ENCODE assay signal across 16 mouse cellular contexts in genomic region chr12:79946777-79947176, GRCm38 (mm10).
DNase-seq lines count a peak whose midpoint lies in the region; ATAC-seq and TF ChIP-seq lines count a peak whose summit lies in the region.
"Had no signal": no experiment of that assay in that cellular context is flagged by ENCODE, and none has a peak within 500 bp of the region (broad histone marks: within the 10 kb centered on the region; RNA-seq: fewer than 3 reads in every experiment).

No protein-coding gene starts in this region.

- H3K9ac ChIP-seq in stomach, postnatal 0 days (ENCODE audit: low read length): no peak overlapping the region
- H3K9ac ChIP-seq: hindbrain, embryonic 15.5 days had no signal

- TF ChIP-seq EP300 in stomach, postnatal 0 days (optimal IDR thresholded peaks at IDR 0.05): no peak

- H3K27ac ChIP-seq in kidney, adult 2 months (ENCODE audit: insufficient read depth, low read depth, low read length): no peak overlapping the region
- no peak overlapping the region for H3K27ac ChIP-seq in testis, adult 2 months (ENCODE audit: control insufficient read depth, insufficient read depth, low read depth, low read length)
- no peak overlapping the region for H3K27ac ChIP-seq in bone marrow macrophage, adult 2 months (ENCODE audit: insufficient read depth, low read depth, low read length)
- H3K27ac ChIP-seq in stomach, postnatal 0 days (replicated peaks): no peak overlapping the region; the same call in 1 of the 2 replicates
- H3K27ac ChIP-seq: hindbrain, embryonic 15.5 days had no signal

- H3K9me3 ChIP-seq in stomach, postnatal 0 days (ENCODE audit: control insufficient read depth, low read length): no peaks in the 10 kb centered on the region
- H3K9me3 ChIP-seq: hindbrain, embryonic 15.5 days had no signal

- TF ChIP-seq POLR2A in kidney, adult 2 months (IDR thresholded peaks at IDR 0.05; ENCODE audit: low read depth, low read length): no peak
- TF ChIP-seq POLR2A in testis, adult 2 months (IDR thresholded peaks at IDR 0.05; ENCODE audit: control insufficient read depth, low read depth, low read length): no peak
- TF ChIP-seq POLR2A in bone marrow macrophage, adult 2 months (IDR thresholded peaks at IDR 0.05; ENCODE audit: borderline replicate concordance, low read depth, low read length): no peak

- H3K4me1 ChIP-seq in kidney, adult 2 months (ENCODE audit: control insufficient read depth, insufficient read depth, low read length): peaks cover 8% of the 10 kb centered on the region
- H3K4me1 ChIP-seq in testis, adult 2 months (ENCODE audit: control insufficient read depth, insufficient read depth, low read length): peaks cover 16% of the 10 kb centered on the region
- H3K4me1 ChIP-seq in bone marrow macrophage, adult 2 months (ENCODE audit: control insufficient read depth, insufficient read depth, low read length): no peaks in the 10 kb centered on the region
- peaks cover 11% of the 10 kb centered on the region for H3K4me1 ChIP-seq in stomach, postnatal 0 days (replicated peaks; ENCODE audit: control insufficient read depth, insufficient read depth)
- H3K4me1 ChIP-seq: hindbrain, embryonic 15.5 days had no signal

- H3K4me3 ChIP-seq in kidney, adult 2 months (ENCODE audit: insufficient read depth, low read depth, low read length): no peak overlapping the region
- H3K4me3 ChIP-seq in testis, adult 2 months (ENCODE audit: control insufficient read depth, low read depth, low read length): no peak overlapping the region
- no peak overlapping the region for H3K4me3 ChIP-seq in bone marrow macrophage, adult 2 months (ENCODE audit: insufficient read depth, low read length)
- H3K4me3 ChIP-seq in stomach, postnatal 0 days (ENCODE audit: low read depth, low read length): no peak overlapping the region
- H3K4me3 ChIP-seq: hindbrain, embryonic 15.5 days had no signal

- TF ChIP-seq CTCF in kidney, adult 2 months (conservative IDR thresholded peaks at IDR 0.05; ENCODE audit: insufficient read depth, insufficient read length, low read depth, low read length): peak; percentile 15; the same call in 1 of the 2 replicates
- TF ChIP-seq CTCF in testis, adult 2 months (IDR thresholded peaks at IDR 0.05; ENCODE audit: control insufficient read depth, insufficient read depth, insufficient replicate concordance, low read depth, low read length): peak; percentile 65; the same call in 1 of the 2 replicates
- 0 out of 2 replicates have a peak, but pooled peaks have one; percentile 22 for TF ChIP-seq CTCF in bone marrow macrophage, adult 2 months (IDR thresholded peaks at IDR 0.05; ENCODE audit: low read depth, low read length)
- peak; percentile 54 for TF ChIP-seq CTCF in stomach, postnatal 0 days (IDR thresholded peaks at IDR 0.05; ENCODE audit: low read depth)

- no peaks in the 10 kb centered on the region for H3K27me3 ChIP-seq in kidney, adult 2 months (replicated peaks; ENCODE audit: control insufficient read depth, insufficient read depth, low read length)
- H3K27me3 ChIP-seq in testis, adult 2 months (ENCODE audit: control insufficient read depth, insufficient read depth, low read length): no peaks in the 10 kb centered on the region
- H3K27me3 ChIP-seq in stomach, postnatal 0 days (ENCODE audit: control insufficient read depth, insufficient read depth, low read length): no peaks in the 10 kb centered on the region
- H3K27me3 ChIP-seq: hindbrain, embryonic 15.5 days; Patski had no signal

- WGBS in kidney, adult 2 months: 92% methylated on average over 10 of the region's 10 CpGs
- 86% methylated on average over 10 of the region's 10 CpGs for WGBS in stomach, postnatal 0 days

- H3K4me2 ChIP-seq in stomach, postnatal 0 days (replicated peaks; ENCODE audit: low read depth): no peak overlapping the region
- H3K4me2 ChIP-seq: hindbrain, embryonic 15.5 days had no signal

- H3K36me3 ChIP-seq in kidney, adult 2 months (ENCODE audit: control insufficient read depth, insufficient read depth, low read length): no peaks in the 10 kb centered on the region
- no peaks in the 10 kb centered on the region for H3K36me3 ChIP-seq in testis, adult 2 months (ENCODE audit: control insufficient read depth, insufficient read depth, low read length)
- no peaks in the 10 kb centered on the region for H3K36me3 ChIP-seq in stomach, postnatal 0 days (ENCODE audit: control insufficient read depth, insufficient read depth, low read length)
- H3K36me3 ChIP-seq: hindbrain, embryonic 15.5 days had no signal

- no peak for DNase-seq in kidney, adult 2 months
- no peak for DNase-seq in kidney, postnatal 36 days
- no peak for DNase-seq in testis, postnatal 10 days (ENCODE audit: low spot score)
- no peak for DNase-seq in stomach, postnatal 0 days (ENCODE audit: low spot score)
- DNase-seq in kidney, postnatal 14 days: no peak
- DNase-seq: adrenal gland, postnatal 36 days; cerebellum, adult 8-10 months; heart, adult 11 months; lung, postnatal 14 days; thymus, postnatal 36 days had no signal

- ATAC-seq in stomach, postnatal 0 days (ENCODE audit: low FRiP score, low TSS enrichment): no peak
- no peak for ATAC-seq in erythroblast, adult 5-6 weeks (replicated peaks; ENCODE audit: low FRiP score, poor library complexity, severe bottlenecking)
- ATAC-seq: forebrain, embryonic 16.5 days; Patski had no signal

Comparison
In these comparisons a context has a peak if more than half of its experiments do, and no peak if none do; other contexts are left out.
1. CTCF ChIP-seq: peak in every context shown above with its lines; median percentile 65 in testis, adult 2 months; 54 in stomach, postnatal 0 days; 22 in bone marrow macrophage, adult 2 months; 15 in kidney, adult 2 months.